Mouse (Mus musculus) heart, postnatal 0 days (tissue): ENCODE data around the gene Plekha4.
A peak's percentile ranks its signal among the peaks of the same experiment; 100 is the strongest.

Experiments used
- CTCF ChIP-seq: IDR thresholded peaks from 2 replicates; pipeline ENCODE4 v1.5.1; 2016; ENCODE audit warnings: antibody characterized with exemption, control low read depth, low read depth
- EP300 ChIP-seq: IDR thresholded peaks from 2 replicates; pipeline ENCODE4 v1.6.1; 2016; ENCODE audit warnings: antibody characterized with exemption, low read depth

- TF ChIP-seq CTCF (no peak; the same call in 1 of the 2 replicates), EP300 (peak; percentile 85)
Observed at GRCm38 (mm10) chr7:45509912-45510787, 16.0 kb upstream of the Plekha4 start, which contains the start of gene Nucb1.
